Mouse (Mus musculus) embryonic facial prominence, embryonic 10.5 days (tissue): Measurements from ENCODE around the gene Apom. TPM values are rescaled to one million over a fixed set of nuclear protein-coding genes. Genes with fewer than 3 reads are reported as not detected.

Experiments used
- DNase-seq: peaks from one replicate; pipeline ENCODE4 v3.0.0-alpha.2; 2017; ENCODE audit warnings: low spot score
- H3K27ac ChIP-seq: fragments of 300-500 bp; sonication (generic); replicated peaks from 2 replicates; pipeline ENCODE4 v1.5.1; 2016; ENCODE audit warnings: mild to moderate bottlenecking
- H3K27me3 ChIP-seq: fragments of 300-500 bp; sonication (generic); replicated peaks from 2 replicates; pipeline ENCODE4 v1.6.1; 2016; ENCODE audit warnings: low read depth, mild to moderate bottlenecking; ENCODE audit not compliant: poor library complexity, severe bottlenecking
- H3K36me3 ChIP-seq: fragments of 300-500 bp; sonication (generic); replicated peaks from 2 replicates; pipeline ENCODE4 v1.6.1; 2016; ENCODE audit warnings: mild to moderate bottlenecking, moderate library complexity
- H3K4me1 ChIP-seq: fragments of 300-500 bp; sonication (generic); 2 replicates; pipeline ENCODE4 v1.6.1; 2016
- H3K4me3 ChIP-seq: fragments of 300-500 bp; sonication (generic); 2 replicates; pipeline ENCODE4 v1.5.1; 2016; ENCODE audit warnings: mild to moderate bottlenecking, moderate library complexity
- H3K9me3 ChIP-seq: fragments of 300-500 bp; sonication (generic); 2 replicates; pipeline ENCODE4 v1.6.1; 2016; ENCODE audit warnings: mild to moderate bottlenecking
- WGBS: fragments of 180-500 bp; shearing (Covaris S2); methylation state at CpG from one replicate; pipeline ENCODE4 v1.1.7; 2016; 5-methylcytosine and 5-hydroxymethylcytosine counted together
- polyA plus RNA-seq: library from polyadenylated mRNA; unstranded; fragments of >200 nt; fragmentation: Nextera tagmentation; extraction: Ambion mirVana; gene quantifications from 2 replicates; pipeline ENCODE4 v1.2.1, GENCODE M21; 2016

The Apom gene
- polyA plus RNA-seq, 1 experiment from 2014 or later = 0.69 TPM

DNA sequence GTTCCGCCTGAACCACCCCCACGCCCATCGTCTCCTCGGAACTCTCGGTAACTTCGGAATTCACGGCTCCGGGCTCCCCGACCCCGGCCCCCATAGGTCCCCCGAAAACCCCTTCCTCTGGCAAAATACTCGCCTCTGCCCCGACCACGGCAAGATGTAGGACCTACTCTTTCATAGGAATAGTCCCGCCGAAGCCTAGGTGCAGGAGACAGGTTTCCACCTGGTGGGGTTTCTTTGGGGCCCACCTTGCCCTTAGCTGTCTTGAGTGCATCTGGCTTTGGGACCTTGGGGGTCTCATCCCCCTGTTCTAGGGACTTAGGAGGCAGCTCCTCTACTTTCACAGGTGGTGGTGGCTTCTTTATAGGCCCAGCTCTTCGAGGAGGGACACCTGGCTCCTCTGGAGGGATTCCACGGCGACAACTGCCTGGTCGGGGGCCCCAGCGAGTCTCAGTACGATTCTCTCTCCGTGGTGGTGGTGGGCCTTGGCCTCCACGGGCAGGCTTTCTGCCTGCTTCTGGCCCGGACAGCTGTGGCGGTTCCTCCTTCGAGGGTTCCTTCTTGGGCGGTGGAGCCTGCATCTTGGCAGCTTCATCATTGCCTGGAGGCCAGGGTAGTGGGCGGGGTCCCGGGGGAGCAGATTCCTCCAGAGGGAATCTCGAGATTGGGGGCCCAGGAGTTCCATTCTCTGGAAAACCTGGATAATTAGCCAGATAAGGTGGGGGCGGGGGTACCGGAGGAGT lies 24.8 kb upstream of the Apom start:
- Histone ChIP-seq H3K27ac (no peak overlapping the region), H3K4me1 (peaks cover 14% of the 10 kb centered on the region), H3K36me3 (peaks cover 100% of the 10 kb centered on the region), H3K9me3 (no peaks in the 10 kb centered on the region), H3K27me3 (no peaks in the 10 kb centered on the region), H3K4me3 (no peak overlapping the region)
- no peak for DNase-seq
- WGBS = 91% methylated on average over 33 of the region's 33 CpGs

DNA sequence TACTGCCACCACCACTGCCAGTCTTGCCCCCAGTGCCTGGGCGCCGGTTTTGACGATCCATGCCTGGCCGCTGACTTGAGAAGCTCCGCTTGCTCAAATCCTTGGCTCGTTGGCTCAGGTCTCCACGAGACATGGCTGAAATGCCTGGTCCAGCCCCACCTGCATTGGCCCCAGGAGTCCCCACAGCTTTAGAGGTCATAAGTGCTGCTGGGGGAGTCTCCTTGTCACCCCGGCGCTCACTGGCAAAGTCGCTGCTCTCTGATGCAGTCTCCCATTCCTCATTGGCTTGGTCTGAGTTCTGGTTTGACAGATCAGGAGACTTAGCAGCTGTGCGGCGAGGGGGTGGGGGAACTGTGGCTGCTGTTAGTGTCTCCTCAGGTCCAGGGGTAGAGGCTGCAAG lies 23.6 kb upstream of the Apom start:
- H3K27ac ChIP-seq = no peak overlapping the region
- no peaks in the 10 kb centered on the region for H3K27me3 ChIP-seq
- H3K36me3 ChIP-seq = peaks cover 99% of the 10 kb centered on the region
- 93% methylated on average over 12 of the region's 12 CpGs for WGBS
- no peak for DNase-seq
- H3K4me1 ChIP-seq = peaks cover 12% of the 10 kb centered on the region
- no peaks in the 10 kb centered on the region for H3K9me3 ChIP-seq
- peak overlapping the region; percentile 16; the same call in 1 of the 2 replicates for H3K4me3 ChIP-seq

DNA sequence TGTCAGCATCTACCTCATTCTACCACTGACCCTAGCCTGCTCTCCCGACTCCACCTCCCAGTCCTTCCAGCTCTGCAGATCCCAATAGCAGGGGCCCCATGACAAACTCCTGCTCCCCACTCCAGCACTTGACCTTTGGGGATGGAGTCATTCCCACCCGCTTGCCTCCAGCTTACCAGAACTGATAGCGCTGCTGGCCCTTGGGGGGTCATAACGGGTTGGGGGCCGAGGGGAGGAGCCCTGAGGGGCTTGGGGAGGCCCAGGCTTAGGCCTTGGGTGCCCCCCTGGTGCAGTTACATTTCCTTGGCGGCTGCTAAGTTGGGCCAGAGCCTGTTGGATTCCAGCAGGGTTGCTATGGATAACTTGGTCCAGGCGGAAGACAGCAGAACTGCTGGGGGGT lies 22.8 kb upstream of the Apom start:
- Histone ChIP-seq H3K9me3 (no peaks in the 10 kb centered on the region), H3K4me1 (peaks cover 12% of the 10 kb centered on the region), H3K27ac (no peak overlapping the region), H3K4me3 (peak overlapping the region; percentile 16; the same call in 1 of the 2 replicates), H3K36me3 (peaks cover 99% of the 10 kb centered on the region), H3K27me3 (no peaks in the 10 kb centered on the region)
- 84% methylated on average over 7 of the region's 7 CpGs for WGBS
- no peak for DNase-seq

GRCm38 (mm10) chr17:35153931-35154330 lies 22.1 kb upstream of the Apom start:
- Histone ChIP-seq H3K36me3 (peaks cover 99% of the 10 kb centered on the region), H3K4me1 (peaks cover 12% of the 10 kb centered on the region), H3K27me3 (no peaks in the 10 kb centered on the region), H3K27ac (no peak overlapping the region), H3K9me3 (no peaks in the 10 kb centered on the region), H3K4me3 (no peak overlapping the region; the same call in 1 of the 2 replicates)
- whole genome bisulfite sequencing = 75% methylated on average over 4 of the region's 4 CpGs
- no peak for DNase-seq

- Histone ChIP-seq H3K4me3 (no peak overlapping the region), H3K27ac (no peak overlapping the region), H3K36me3 (peaks cover 99% of the 10 kb centered on the region), H3K9me3 (no peaks in the 10 kb centered on the region), H3K4me1 (peaks cover 12% of the 10 kb centered on the region), H3K27me3 (no peaks in the 10 kb centered on the region)
- DNase-seq = no peak
- WGBS = 91% methylated on average over 9 of the region's 9 CpGs
Observed at GRCm38 (mm10) chr17:35153077-35153476, 21.2 kb upstream of the Apom start.

GRCm38 (mm10) chr17:35152121-35152520 lies 20.3 kb upstream of the Apom start:
- WGBS = 95% methylated on average over 4 of the region's 4 CpGs
- DNase-seq = no peak
- no peaks in the 10 kb centered on the region for H3K9me3 ChIP-seq
- peaks cover 12% of the 10 kb centered on the region for H3K4me1 ChIP-seq
- no peak overlapping the region; the same call in 1 of the 2 replicates for H3K4me3 ChIP-seq
- no peaks in the 10 kb centered on the region for H3K27me3 ChIP-seq
- H3K27ac ChIP-seq = no peak overlapping the region
- H3K36me3 ChIP-seq = peaks cover 99% of the 10 kb centered on the region

DNA sequence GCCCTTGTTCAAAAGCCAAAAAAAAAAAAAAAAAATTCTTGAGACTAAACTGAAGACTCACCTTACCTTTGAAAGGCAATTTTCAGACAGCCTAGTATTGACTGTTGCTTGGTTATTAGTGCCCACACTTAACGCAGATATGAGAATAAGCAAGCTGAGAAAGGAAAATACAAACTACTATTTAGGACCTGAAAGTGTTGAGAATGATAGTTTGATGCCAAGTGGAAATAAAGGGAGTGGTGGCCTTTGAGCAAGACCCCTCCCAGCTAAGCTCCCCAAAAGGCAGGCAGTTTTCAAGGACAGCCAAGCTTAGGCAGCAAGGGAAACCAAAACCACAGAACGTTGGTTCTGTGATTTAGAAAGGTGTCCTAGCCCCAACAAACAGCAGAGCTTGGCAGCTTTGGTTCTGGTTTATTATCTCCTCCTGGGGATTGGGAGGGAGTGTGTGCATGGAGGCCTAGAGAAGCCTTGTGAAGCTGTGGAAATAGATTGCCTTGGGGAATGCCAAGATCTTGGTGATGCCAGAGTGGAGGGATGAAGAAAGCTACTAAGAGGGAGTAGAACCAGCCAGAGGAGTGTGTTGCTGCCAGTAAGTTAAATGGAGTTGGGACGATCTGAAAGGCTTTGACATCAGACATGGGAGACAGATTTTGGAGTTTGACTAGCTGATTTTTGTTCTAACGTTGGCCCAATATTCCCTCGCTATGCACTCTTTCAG lies 16.2 kb upstream of the Apom start:
- H3K9me3 ChIP-seq = peaks cover 7% of the 10 kb centered on the region; the same call in 1 of the 2 replicates
- DNase-seq = no peak
- no peak overlapping the region; the same call in 1 of the 2 replicates for H3K4me3 ChIP-seq
- no peak overlapping the region for H3K27ac ChIP-seq
- H3K27me3 ChIP-seq = no peaks in the 10 kb centered on the region
- 70% methylated on average over 5 of the region's 5 CpGs for WGBS
- H3K36me3 ChIP-seq = peaks cover 99% of the 10 kb centered on the region
- H3K4me1 ChIP-seq = no peaks in the 10 kb centered on the region

GRCm38 (mm10) chr17:35147348-35147747 lies 15.5 kb upstream of the Apom start:
- DNase-seq = no peak
- Histone ChIP-seq H3K27me3 (no peaks in the 10 kb centered on the region), H3K9me3 (peaks cover 9% of the 10 kb centered on the region; the same call in 1 of the 2 replicates), H3K27ac (no peak overlapping the region), H3K4me3 (no peak overlapping the region), H3K36me3 (peaks cover 99% of the 10 kb centered on the region), H3K4me1 (no peaks in the 10 kb centered on the region)
- 62% methylated on average over 3 of the region's 3 CpGs for WGBS

DNA sequence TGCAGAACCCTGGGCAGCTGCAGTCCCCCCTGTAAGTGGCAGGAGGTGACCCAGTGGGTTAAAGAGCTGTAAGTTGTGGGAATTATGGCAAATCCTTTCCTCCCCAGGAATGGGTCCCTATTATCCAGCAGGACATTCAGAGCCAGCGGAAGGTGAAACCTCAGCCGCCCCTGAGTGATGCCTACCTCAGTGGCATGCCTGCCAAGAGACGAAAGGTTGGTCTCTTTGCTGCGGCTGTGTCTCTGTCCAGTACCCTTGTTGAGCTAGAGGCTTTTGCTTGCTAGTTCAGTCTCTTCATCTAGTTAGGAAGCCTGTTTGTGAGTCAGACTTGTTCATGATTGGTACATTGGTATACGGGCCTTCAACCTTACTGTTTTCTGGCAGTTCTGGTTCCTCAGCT lies 14.3 kb upstream of the Apom start:
- H3K4me3 ChIP-seq = no peak overlapping the region
- no peak for DNase-seq
- H3K27ac ChIP-seq = no peak overlapping the region
- H3K4me1 ChIP-seq = no peaks in the 10 kb centered on the region
- H3K9me3 ChIP-seq = peaks cover 9% of the 10 kb centered on the region; the same call in 1 of the 2 replicates
- H3K27me3 ChIP-seq = no peaks in the 10 kb centered on the region
- peaks cover 99% of the 10 kb centered on the region for H3K36me3 ChIP-seq
- WGBS = 89% methylated on average over 5 of the region's 5 CpGs

GRCm38 (mm10) chr17:35141971-35142370 lies 10.1 kb upstream of the Apom start:
- Histone ChIP-seq H3K27ac (no peak overlapping the region), H3K4me1 (peaks cover 6% of the 10 kb centered on the region), H3K27me3 (no peaks in the 10 kb centered on the region), H3K36me3 (peaks cover 97% of the 10 kb centered on the region), H3K9me3 (peaks cover 9% of the 10 kb centered on the region; the same call in 1 of the 2 replicates), H3K4me3 (no peak overlapping the region)
- WGBS = 90% methylated on average over 6 of the region's 6 CpGs
- no peak for DNase-seq

GRCm38 (mm10) chr17:35140490-35140996 lies 8.7 kb upstream of the Apom start:
- no peaks in the 10 kb centered on the region for H3K27me3 ChIP-seq
- H3K9me3 ChIP-seq = peaks cover 9% of the 10 kb centered on the region; the same call in 1 of the 2 replicates
- peak overlapping the region; percentile 30; the same call in 1 of the 2 replicates for H3K4me3 ChIP-seq
- peaks cover 16% of the 10 kb centered on the region for H3K4me1 ChIP-seq
- DNase-seq = no peak
- no peak overlapping the region for H3K27ac ChIP-seq
- 81% methylated on average over 16 of the region's 16 CpGs for WGBS
- H3K36me3 ChIP-seq = peaks cover 83% of the 10 kb centered on the region

DNA sequence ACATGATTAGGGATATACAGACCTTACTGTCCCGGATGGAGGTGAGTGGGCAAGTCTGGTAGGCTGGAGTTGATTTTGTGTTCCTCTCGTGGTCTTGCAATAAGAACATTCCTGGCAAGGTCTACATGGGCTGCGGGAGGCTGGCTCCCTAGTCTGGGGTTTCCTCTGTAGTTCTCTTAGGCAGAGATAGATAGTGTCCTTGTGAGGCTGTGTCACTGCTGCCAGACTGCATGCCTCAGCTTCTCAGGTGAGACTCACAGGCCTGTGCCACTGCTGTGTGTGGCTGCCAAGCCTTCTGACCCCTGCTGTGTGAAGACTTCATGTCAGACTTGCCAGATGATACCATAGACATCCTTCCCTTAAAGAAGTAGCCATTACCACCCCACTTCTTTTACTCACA lies 7.4 kb upstream of the Apom start:
- peaks cover 9% of the 10 kb centered on the region; the same call in 1 of the 2 replicates for H3K9me3 ChIP-seq
- H3K4me1 ChIP-seq = peaks cover 16% of the 10 kb centered on the region
- DNase-seq = no peak
- H3K4me3 ChIP-seq = no peak overlapping the region
- H3K27me3 ChIP-seq = no peaks in the 10 kb centered on the region
- H3K36me3 ChIP-seq = peaks cover 70% of the 10 kb centered on the region
- no peak overlapping the region for H3K27ac ChIP-seq
- WGBS = 94% methylated on average over 3 of the region's 3 CpGs
